Mouse (Mus musculus) liver, adult 2 months (tissue): Measurements from ENCODE around the gene Rab8a. TPM values are rescaled to one million over a fixed set of nuclear protein-coding genes. Genes with fewer than 3 reads are reported as not detected.
A peak's percentile ranks its signal among the peaks of the same experiment; 100 is the strongest.

Experiments used
- DNase-seq: peaks from one replicate; pipeline ENCODE4 v3.0.0-alpha.2; 2011; ENCODE audit warnings: low read depth, low spot score; ENCODE audit errors: extremely low read depth
- H3K27ac ChIP-seq: fragments of 200-500 bp; replicated peaks from 2 replicates; pipeline ENCODE4 v1.5.1; 2012; ENCODE audit warnings: low read depth, mild to moderate bottlenecking, control low read depth, inconsistent platforms, low read length; ENCODE audit not compliant: insufficient read depth
- H3K27me3 ChIP-seq: fragments of 200-500 bp; 2 replicates; pipeline ENCODE4 v1.6.1; 2012; ENCODE audit warnings: mild to moderate bottlenecking, moderate library complexity, low read length, inconsistent platforms; ENCODE audit not compliant: control insufficient read depth, insufficient read depth
- H3K36me3 ChIP-seq: fragments of 200-500 bp; 2 replicates; pipeline ENCODE4 v1.6.1; 2012; ENCODE audit warnings: low read length, inconsistent platforms; ENCODE audit not compliant: control insufficient read depth, insufficient read depth
- H3K4me1 ChIP-seq: fragments of 200-500 bp; 2 replicates; pipeline ENCODE4 v1.6.1; 2011; ENCODE audit warnings: low read length; ENCODE audit not compliant: control insufficient read depth, insufficient read depth
- H3K4me3 ChIP-seq: fragments of 200-500 bp; 2 replicates; pipeline ENCODE4 v1.5.1; 2011; ENCODE audit warnings: low read depth, mild to moderate bottlenecking, control low read depth, low read length, moderate library complexity; ENCODE audit not compliant: insufficient read depth
- H3K79me2 ChIP-seq: fragments of 200-500 bp; 2 replicates; pipeline ENCODE4 v1.6.1; 2012; ENCODE audit warnings: inconsistent platforms, mild to moderate bottlenecking, low read length, moderate library complexity; ENCODE audit not compliant: control insufficient read depth, insufficient read depth
- H3K9ac ChIP-seq: fragments of 200-500 bp; 2 replicates; pipeline ENCODE4 v1.6.1; 2012; ENCODE audit warnings: low read depth, mild to moderate bottlenecking, control low read depth, inconsistent platforms, low read length
- CTCF ChIP-seq: fragments of 200-500 bp; IDR thresholded peaks from 2 replicates; pipeline ENCODE4 v1.5.1; 2011; ENCODE audit warnings: low read depth, low read length, control low read depth
- POLR2A ChIP-seq: fragments of 200-500 bp; IDR thresholded peaks from 2 replicates; pipeline ENCODE4 v1.6.1; 2011; ENCODE audit warnings: low read length, control low read depth; ENCODE audit not compliant: insufficient read depth; ENCODE audit errors: extremely low read depth
- WGBS: fragments of 180-500 bp; shearing (Covaris S2); methylation state at CpG from one replicate; pipeline ENCODE4 v1.1.7; 2018; 5-methylcytosine and 5-hydroxymethylcytosine counted together
- polyA plus RNA-seq: library from polyadenylated mRNA; depleted of rRNA; stranded (reverse); fragments of >200 nt; gene quantifications from 2 replicates; pipeline ENCODE4 v1.2.3, GENCODE M21; 2012
- total RNA-seq: library from RNA; depleted of rRNA; stranded (reverse); fragments of >200 nt; gene quantifications from 2 replicates; pipeline ENCODE4 v1.2.3, GENCODE M21; 2014

Gene Rab8a
- total and polyA plus RNA-seq, 2 experiments, result 27.5 to 101 TPM

GRCm38 (mm10) chr8:72210222-72210621 lies 49.2 kb downstream of the Rab8a start:
- H3K9ac ChIP-seq, result no peak overlapping the region
- H3K36me3 ChIP-seq, result no peaks in the 10 kb centered on the region
- H3K79me2 ChIP-seq, result no peaks in the 10 kb centered on the region
- no peak overlapping the region for H3K4me3 ChIP-seq
- WGBS, result 56% methylated on average over 4 of the region's 4 CpGs
- peaks cover 1% of the 10 kb centered on the region; the same call in 1 of the 2 replicates for H3K4me1 ChIP-seq
- no peaks in the 10 kb centered on the region for H3K27me3 ChIP-seq
- H3K27ac ChIP-seq, result no peak overlapping the region; the same call in 1 of the 2 replicates
- peak; percentile 27 for DNase-seq
- TF ChIP-seq CTCF (no peak), POLR2A (no peak)

- peaks cover 1% of the 10 kb centered on the region; the same call in 1 of the 2 replicates for H3K4me1 ChIP-seq
- H3K9ac ChIP-seq, result no peak overlapping the region
- no peak overlapping the region for H3K4me3 ChIP-seq
- no peaks in the 10 kb centered on the region for H3K27me3 ChIP-seq
- no peak for DNase-seq
- 74% methylated on average over 2 of the region's 2 CpGs for WGBS
- TF ChIP-seq CTCF, result no peak
- TF ChIP-seq POLR2A, result no peak
- no peaks in the 10 kb centered on the region for H3K36me3 ChIP-seq
- H3K79me2 ChIP-seq, result no peaks in the 10 kb centered on the region
- H3K27ac ChIP-seq, result no peak overlapping the region
Observed at GRCm38 (mm10) chr8:72210710-72211109, 49.7 kb downstream of the Rab8a start.

- DNase-seq, result no peak
Observed at GRCm38 (mm10) chr8:72211846-72212245, 50.8 kb downstream of the Rab8a start.

GRCm38 (mm10) chr8:72212751-72213150 lies 51.8 kb downstream of the Rab8a start, which contains the start of gene Cib3:
Cib3 (minus strand) TSS chr8:72212837.
- Histone ChIP-seq H3K4me1 (peaks cover 6% of the 10 kb centered on the region), H3K79me2 (no peaks in the 10 kb centered on the region), H3K9ac (no peak within 1 kb of the TSS), H3K27me3 (no peaks in the 10 kb centered on the region), H3K27ac (no peak within 1 kb of the TSS), H3K4me3 (no peak within 1 kb of the TSS), H3K36me3 (no peaks in the 10 kb centered on the region)
- TF ChIP-seq CTCF (no peak), POLR2A (no peak)
- DNase-seq, result no peak
- 31% methylated on average over 4 of the region's 4 CpGs for WGBS

More at GRCm38 (mm10) chr8:72211846-72212245, 50.8 kb downstream of the Rab8a start:
- TF ChIP-seq POLR2A (no peak), CTCF (no peak)
- H3K4me1 ChIP-seq, result peaks cover 5% of the 10 kb centered on the region
- H3K27me3 ChIP-seq, result no peaks in the 10 kb centered on the region
- no peak overlapping the region for H3K27ac ChIP-seq
- H3K36me3 ChIP-seq, result no peaks in the 10 kb centered on the region
- no peak overlapping the region for H3K4me3 ChIP-seq
- WGBS, result 93% methylated on average over 1 of the region's 1 CpGs
- H3K79me2 ChIP-seq, result no peaks in the 10 kb centered on the region
- no peak overlapping the region for H3K9ac ChIP-seq

GRCm38 (mm10) chr8:72213536-72213935 lies 52.5 kb downstream of the Rab8a start, which contains the start of gene Gm11034:
Gm11034 (minus strand) TSS chr8:72213636.
- Histone ChIP-seq H3K4me3 (no peak within 1 kb of the TSS), H3K27me3 (no peaks in the 10 kb centered on the region), H3K36me3 (no peaks in the 10 kb centered on the region), H3K79me2 (no peaks in the 10 kb centered on the region), H3K27ac (no peak within 1 kb of the TSS), H3K4me1 (peaks cover 5% of the 10 kb centered on the region), H3K9ac (no peak within 1 kb of the TSS)
- no peak for TF ChIP-seq CTCF
- no peak for TF ChIP-seq POLR2A
- 72% methylated on average over 4 of the region's 4 CpGs for WGBS
- DNase-seq, result no peak

GRCm38 (mm10) chr8:72215060-72215459 lies 54.1 kb downstream of the Rab8a start:
- Histone ChIP-seq H3K4me3 (no peak overlapping the region), H3K36me3 (no peaks in the 10 kb centered on the region), H3K9ac (no peak overlapping the region), H3K27me3 (no peaks in the 10 kb centered on the region), H3K79me2 (no peaks in the 10 kb centered on the region), H3K27ac (no peak overlapping the region), H3K4me1 (peaks cover 5% of the 10 kb centered on the region)
- TF ChIP-seq CTCF, result peak; percentile 96
- no peak for TF ChIP-seq POLR2A
- DNase-seq, result peak; percentile 72
- WGBS, result 31% methylated on average over 2 of the region's 2 CpGs
